Mouse (Mus musculus) megakaryocyte, embryonic 14.5 days (primary cell): ENCODE results near the gene Tdg. TPM values are rescaled to one million over a fixed set of nuclear protein-coding genes. Genes with fewer than 3 reads are reported as not detected.

Experiments
- H3K27me3 ChIP-seq: replicated peaks from 2 replicates; pipeline ENCODE3; 2012; ENCODE audit warnings: inconsistent platforms
- H3K36me3 ChIP-seq: replicated peaks from 2 replicates; pipeline ENCODE3; 2012; ENCODE audit warnings: low read length, inconsistent platforms, mixed read lengths
- H3K4me1 ChIP-seq: 2 replicates; pipeline ENCODE4 v1.6.1; 2012; ENCODE audit warnings: inconsistent platforms
- H3K4me3 ChIP-seq: replicated peaks from 2 replicates; pipeline ENCODE3; 2012; ENCODE audit warnings: moderate library complexity, mild to moderate bottlenecking, inconsistent platforms
- H3K9me3 ChIP-seq: 2 replicates; pipeline ENCODE4 v1.6.1; 2012; ENCODE audit warnings: inconsistent platforms
- FLI1 ChIP-seq: IDR thresholded peaks from 2 replicates; pipeline ENCODE4 v1.6.1; 2012; ENCODE audit warnings: low read length, inconsistent platforms, mixed read lengths
- GATA1 ChIP-seq: IDR thresholded peaks from 3 replicates; pipeline ENCODE4 v1.6.1; 2012; ENCODE audit warnings: mixed read lengths, low read length, inconsistent platforms, borderline replicate concordance
- polyA plus RNA-seq: library from polyadenylated mRNA; stranded (reverse); fragments of >175 nt; gene quantifications from 2 replicates; pipeline ENCODE4 v1.2.3, GENCODE M21; 2012; ENCODE audit warnings: low replicate concordance; ENCODE audit not compliant: insufficient read depth

Gene Tdg
- polyA plus RNA-seq, 1 experiment, result 4.4 TPM

DNA sequence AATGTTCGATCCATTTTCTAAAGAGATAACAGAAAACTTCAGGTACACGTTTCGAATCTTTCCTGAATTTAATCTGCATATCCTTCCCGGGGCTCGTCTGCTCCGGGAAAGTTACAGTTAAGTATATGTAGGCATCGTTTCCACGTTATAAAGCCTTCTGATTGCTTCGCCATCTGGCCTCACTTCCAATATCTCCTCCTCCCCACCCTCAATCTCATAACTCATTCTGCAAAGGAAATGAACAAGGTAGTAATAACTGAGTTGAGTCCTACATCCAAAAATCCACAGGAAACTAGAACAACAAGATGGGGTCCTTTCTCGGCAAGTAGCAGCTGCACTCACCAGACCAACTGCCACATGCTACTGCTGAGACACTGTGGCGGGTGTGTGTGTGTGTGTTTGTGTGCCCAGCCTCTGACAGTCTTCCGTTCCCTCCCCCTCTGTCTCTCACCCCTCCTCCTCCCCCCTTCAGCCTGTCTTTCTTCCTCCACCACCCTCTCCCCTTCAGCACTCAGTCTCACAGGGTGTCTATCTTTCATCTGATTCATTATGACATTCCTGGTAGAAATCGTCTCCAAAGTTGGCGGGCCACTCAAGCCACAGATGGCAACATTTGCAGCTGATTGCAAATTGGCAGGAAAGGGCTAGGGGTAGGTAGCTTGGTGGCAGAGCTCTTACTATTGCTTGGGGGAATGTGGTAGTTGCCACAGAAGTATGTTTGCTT lies 32.8 kb downstream of the Tdg start:
- Histone ChIP-seq H3K27me3 (peaks cover 2% of the 10 kb centered on the region), H3K36me3 (no peaks in the 10 kb centered on the region), H3K4me1 (peaks cover 23% of the 10 kb centered on the region), H3K9me3 (no peaks in the 10 kb centered on the region), H3K4me3 (peak overlapping the region; percentile 62)
- TF ChIP-seq FLI1, result no peak
- no peak for TF ChIP-seq GATA1

- Histone ChIP-seq H3K27me3 (peaks cover 2% of the 10 kb centered on the region), H3K4me3 (no peak overlapping the region), H3K9me3 (no peaks in the 10 kb centered on the region), H3K4me1 (peaks cover 26% of the 10 kb centered on the region), H3K36me3 (no peaks in the 10 kb centered on the region)
- TF ChIP-seq GATA1 (no peak), FLI1 (no peak)
Observed at GRCm38 (mm10) chr10:82663289-82663688, 33.7 kb downstream of the Tdg start.

GRCm38 (mm10) chr10:82665951-82666350 lies 36.3 kb downstream of the Tdg start:
- H3K4me3 ChIP-seq, result no peak overlapping the region

DNA sequence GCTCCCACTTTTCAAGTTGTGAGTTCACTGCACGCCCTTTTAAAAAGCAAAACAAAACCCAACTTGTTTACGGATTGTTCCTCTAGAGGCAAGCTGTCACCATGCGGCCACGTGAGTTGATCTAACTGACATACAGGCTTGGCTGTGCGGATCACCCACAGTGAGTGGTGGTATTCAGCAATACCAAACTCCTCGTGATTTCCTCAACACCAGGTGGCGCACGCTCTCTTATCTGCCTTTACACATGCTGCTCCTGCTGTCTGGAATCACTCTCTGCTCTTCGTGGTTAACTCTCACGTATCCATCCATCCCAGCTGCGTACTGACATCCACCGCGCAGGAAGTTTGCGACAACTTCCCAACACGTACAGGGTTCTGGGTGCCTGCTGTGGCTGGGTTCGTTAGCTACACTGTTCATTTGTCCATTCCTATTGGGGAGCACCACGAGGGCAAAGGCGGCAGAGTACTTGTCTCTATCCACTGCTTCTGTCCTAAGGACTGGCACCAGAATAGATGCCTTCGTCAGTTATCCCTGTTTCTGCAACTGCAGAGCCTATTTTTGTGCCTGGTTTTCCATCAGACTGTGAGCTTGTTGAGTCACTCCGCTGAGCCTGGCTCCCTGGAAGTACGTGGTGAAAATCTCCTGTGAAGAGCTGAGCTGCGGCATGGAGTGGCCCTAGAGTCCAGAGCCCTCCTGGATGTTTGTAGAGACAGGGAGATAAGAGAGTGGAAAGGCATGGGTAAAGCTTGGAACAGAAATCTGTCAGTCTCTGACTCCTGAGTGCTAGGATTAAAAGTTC lies 37.0 kb downstream of the Tdg start:
- H3K4me1 ChIP-seq, result peaks cover 39% of the 10 kb centered on the region
- TF ChIP-seq GATA1 (no peak), FLI1 (no peak)
- no peaks in the 10 kb centered on the region for H3K9me3 ChIP-seq
- H3K27me3 ChIP-seq, result peaks cover 1% of the 10 kb centered on the region
- peak overlapping the region; percentile 88 for H3K4me3 ChIP-seq
- no peaks in the 10 kb centered on the region for H3K36me3 ChIP-seq

More at GRCm38 (mm10) chr10:82665951-82666350, 36.3 kb downstream of the Tdg start:
- H3K27me3 ChIP-seq, result no peaks in the 10 kb centered on the region
- H3K4me1 ChIP-seq, result peaks cover 39% of the 10 kb centered on the region
- H3K36me3 ChIP-seq, result no peaks in the 10 kb centered on the region
- TF ChIP-seq FLI1, result no peak
- no peak for TF ChIP-seq GATA1
- no peaks in the 10 kb centered on the region for H3K9me3 ChIP-seq

GRCm38 (mm10) chr10:82670205-82670604 lies 40.6 kb downstream of the Tdg start:
- TF ChIP-seq FLI1 (no peak), GATA1 (no peak)
- no peaks in the 10 kb centered on the region for H3K36me3 ChIP-seq
- peak overlapping the region; percentile 21 for H3K4me3 ChIP-seq
- no peaks in the 10 kb centered on the region for H3K9me3 ChIP-seq
- H3K4me1 ChIP-seq, result peaks cover 32% of the 10 kb centered on the region
- peaks cover 1% of the 10 kb centered on the region for H3K27me3 ChIP-seq

DNA sequence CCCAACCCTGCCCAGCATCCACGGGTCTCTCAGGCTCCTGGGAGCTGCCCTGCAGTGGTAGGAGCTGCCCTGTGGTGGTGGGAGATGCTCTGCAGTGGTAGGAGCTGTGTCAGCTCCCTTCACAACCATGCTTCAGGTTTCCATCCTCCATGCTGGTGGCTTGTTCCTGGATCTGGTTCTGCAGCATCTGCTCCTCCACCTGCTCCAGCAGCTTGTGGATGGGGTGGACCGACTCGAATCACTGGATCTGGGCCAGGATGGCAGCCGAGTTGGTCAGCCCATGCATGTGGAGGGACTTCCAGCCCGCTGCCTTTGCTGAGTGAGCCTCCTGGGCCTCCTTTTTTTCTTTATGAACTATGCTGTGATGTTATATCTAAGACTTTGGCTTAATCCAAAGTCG lies 47.3 kb downstream of the Tdg start:
- H3K36me3 ChIP-seq, result no peaks in the 10 kb centered on the region
- no peak for TF ChIP-seq FLI1
- no peak for TF ChIP-seq GATA1

DNA sequence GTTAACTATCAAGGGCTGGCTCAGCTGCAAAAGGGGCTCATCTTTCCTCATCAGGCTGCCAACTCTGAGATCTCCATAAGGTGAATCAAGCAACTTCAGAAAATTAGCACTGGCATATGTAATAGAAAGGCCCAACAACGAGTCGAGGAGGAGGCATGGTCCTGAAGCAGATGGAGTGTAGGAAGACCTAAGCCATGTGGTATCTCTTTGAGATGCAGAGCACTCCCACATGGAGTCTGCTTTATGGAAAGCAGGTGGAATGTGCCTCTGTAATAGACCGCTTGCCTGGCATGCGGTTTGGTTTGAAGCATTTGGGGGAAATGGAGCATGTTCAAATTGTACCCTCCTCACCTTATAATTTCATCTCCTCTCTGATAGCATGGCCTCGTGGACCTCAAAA lies 51.1 kb downstream of the Tdg start:
- no peak overlapping the region for H3K4me3 ChIP-seq
- TF ChIP-seq GATA1, result no peak
- no peak for TF ChIP-seq FLI1
- H3K27me3 ChIP-seq, result peaks cover 4% of the 10 kb centered on the region
- H3K36me3 ChIP-seq, result peaks cover 10% of the 10 kb centered on the region
- H3K4me1 ChIP-seq, result peaks cover 11% of the 10 kb centered on the region
- peaks cover 20% of the 10 kb centered on the region for H3K9me3 ChIP-seq

More for the DNA sequence above, 47.3 kb downstream of the Tdg start:
- H3K4me3 ChIP-seq, result peak overlapping the region; percentile 7
- no peaks in the 10 kb centered on the region; the same call in 1 of the 2 replicates for H3K9me3 ChIP-seq
- peaks cover 4% of the 10 kb centered on the region for H3K27me3 ChIP-seq
- peaks cover 11% of the 10 kb centered on the region for H3K4me1 ChIP-seq

GRCm38 (mm10) chr10:82681639-82682038 lies 52.0 kb downstream of the Tdg start:
- TF ChIP-seq FLI1 (no peak), GATA1 (no peak)
- H3K4me3 ChIP-seq, result no peak overlapping the region
- peaks cover 25% of the 10 kb centered on the region for H3K9me3 ChIP-seq
- H3K4me1 ChIP-seq, result peaks cover 19% of the 10 kb centered on the region
- peaks cover 4% of the 10 kb centered on the region for H3K27me3 ChIP-seq
- peaks cover 12% of the 10 kb centered on the region for H3K36me3 ChIP-seq

GRCm38 (mm10) chr10:82685440-82685839 lies 55.8 kb downstream of the Tdg start:
- Histone ChIP-seq H3K36me3 (peaks cover 12% of the 10 kb centered on the region), H3K27me3 (peaks cover 2% of the 10 kb centered on the region), H3K4me1 (peaks cover 48% of the 10 kb centered on the region), H3K4me3 (peak overlapping the region; percentile 56), H3K9me3 (peaks cover 25% of the 10 kb centered on the region)
- TF ChIP-seq GATA1, result no peak
- TF ChIP-seq FLI1, result no peak
